Mouse (Mus musculus) intestine, postnatal 0 days (tissue): ENCODE data around the gene Iqca. TPM values are rescaled to one million over a fixed set of nuclear protein-coding genes. Genes with fewer than 3 reads are reported as not detected.

Source experiments
- ATAC-seq: fragments of 200-750 bp; cut with Nextera tagmentation; 2 replicates; pipeline ENCODE4 v1.8.0; 2017; ENCODE audit warnings: mild to moderate bottlenecking, moderate TSS enrichment, moderate library complexity
- H3K27ac ChIP-seq: fragments of 300-500 bp; sonication (generic); 2 replicates; pipeline ENCODE4 v1.5.1; 2014; ENCODE audit warnings: mild to moderate bottlenecking, low read depth, low read length, moderate library complexity
- H3K27me3 ChIP-seq: fragments of 300-500 bp; sonication (generic); replicated peaks from 2 replicates; pipeline ENCODE4 v1.6.1; 2014; ENCODE audit warnings: low read length, mixed read lengths; ENCODE audit not compliant: control insufficient read depth, insufficient read depth
- H3K36me3 ChIP-seq: fragments of 300-500 bp; sonication (generic); 2 replicates; pipeline ENCODE4 v1.6.1; 2014; ENCODE audit warnings: mild to moderate bottlenecking, moderate library complexity; ENCODE audit not compliant: control insufficient read depth, insufficient read depth
- H3K4me1 ChIP-seq: fragments of 300-500 bp; sonication (generic); replicated peaks from 2 replicates; pipeline ENCODE4 v1.6.1; 2014; ENCODE audit warnings: antibody characterized with exemption, low read length, mixed read lengths; ENCODE audit not compliant: control insufficient read depth, insufficient read depth
- H3K4me2 ChIP-seq: fragments of 300-500 bp; sonication (generic); replicated peaks from 2 replicates; pipeline ENCODE4 v1.6.1; 2014; ENCODE audit warnings: low read depth, mild to moderate bottlenecking, moderate library complexity
- H3K4me3 ChIP-seq: fragments of 300-500 bp; sonication (generic); 2 replicates; pipeline ENCODE4 v1.5.1; 2014; ENCODE audit warnings: low read depth, low read length
- H3K9ac ChIP-seq: fragments of 300-500 bp; sonication (generic); 2 replicates; pipeline ENCODE4 v1.6.1; 2014; ENCODE audit warnings: mild to moderate bottlenecking, low read depth, low read length
- H3K9me3 ChIP-seq: fragments of 300-500 bp; sonication (generic); 2 replicates; pipeline ENCODE4 v1.6.1; 2016; ENCODE audit warnings: mixed run types; ENCODE audit not compliant: control insufficient read depth
- CTCF ChIP-seq: sonication (generic); IDR thresholded peaks from 2 replicates; pipeline ENCODE4 v1.5.1; 2016; ENCODE audit warnings: low read depth, mild to moderate bottlenecking, control low read depth, antibody characterized with exemption, moderate library complexity
- WGBS: fragments of 180-500 bp; shearing (Covaris S2); extraction: QIAGEN DNeasy Blood & Tissue Kit; methylation state at CpG from one replicate; pipeline ENCODE4 v1.1.7; 2014; 5-methylcytosine and 5-hydroxymethylcytosine counted together
- polyA plus RNA-seq: library from polyadenylated mRNA; unstranded; fragments of >200 nt; fragmentation: Nextera tagmentation; extraction: Ambion mirVana; gene quantifications from 2 replicates; pipeline ENCODE4 v1.2.1, GENCODE M21; 2015

Iqca gene
- polyA plus RNA-seq, 1 experiment from 2014 or later: 0.47 TPM

GRCm38 (mm10) chr1:90176223-90176622 is 23.0 kb upstream of the Iqca start:
- WGBS: 64% methylated on average over 7 of the region's 7 CpGs
- no peaks in the 10 kb centered on the region for H3K4me1 ChIP-seq
- no peaks in the 10 kb centered on the region for H3K36me3 ChIP-seq
- no peak overlapping the region for H3K4me2 ChIP-seq
- no peaks in the 10 kb centered on the region for H3K9me3 ChIP-seq
- H3K4me3 ChIP-seq: no peak overlapping the region
- no peak overlapping the region for H3K27ac ChIP-seq
- H3K9ac ChIP-seq: no peak overlapping the region
- no peak for TF ChIP-seq CTCF
- ATAC-seq: no peak
- no peaks in the 10 kb centered on the region for H3K27me3 ChIP-seq

GRCm38 (mm10) chr1:90174338-90174737 is 21.1 kb upstream of the Iqca start:
- ATAC-seq: no peak
- 70% methylated on average over 8 of the region's 8 CpGs for WGBS

DNA sequence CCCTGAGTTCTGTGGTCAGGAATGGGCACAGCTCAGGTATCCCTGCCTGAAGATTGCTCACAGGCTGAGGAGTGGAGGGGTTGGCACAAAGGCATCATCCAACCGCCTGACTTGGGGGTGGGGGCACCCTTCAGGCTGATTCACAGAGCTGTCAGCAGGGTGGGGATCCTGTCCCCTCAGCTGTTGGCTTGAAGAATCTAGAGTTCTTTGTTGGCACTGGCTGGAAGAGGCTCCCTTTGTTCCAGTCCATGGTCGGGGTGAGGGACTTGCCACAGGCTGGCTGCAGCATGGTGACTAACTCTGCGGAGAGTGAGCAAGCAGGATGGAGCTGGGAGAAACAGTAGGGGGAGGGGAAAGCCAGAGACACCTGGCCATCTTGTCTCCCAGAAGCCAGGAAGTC is 11.1 kb upstream of the Iqca start:
- H3K9me3 ChIP-seq: no peaks in the 10 kb centered on the region
- H3K4me2 ChIP-seq: no peak overlapping the region
- H3K27ac ChIP-seq: no peak overlapping the region
- ATAC-seq: no peak
- WGBS: 67% methylated on average over 3 of the region's 3 CpGs
- no peak overlapping the region for H3K4me3 ChIP-seq
- H3K9ac ChIP-seq: no peak overlapping the region
- no peaks in the 10 kb centered on the region for H3K4me1 ChIP-seq
- no peaks in the 10 kb centered on the region for H3K27me3 ChIP-seq
- no peaks in the 10 kb centered on the region for H3K36me3 ChIP-seq
- TF ChIP-seq CTCF: no peak

More at GRCm38 (mm10) chr1:90174338-90174737, 21.1 kb upstream of the Iqca start:
- no peak overlapping the region for H3K4me3 ChIP-seq
- H3K9ac ChIP-seq: no peak overlapping the region
- no peaks in the 10 kb centered on the region for H3K9me3 ChIP-seq
- H3K27me3 ChIP-seq: no peaks in the 10 kb centered on the region
- no peak overlapping the region for H3K4me2 ChIP-seq
- H3K27ac ChIP-seq: no peak overlapping the region
- no peak for TF ChIP-seq CTCF
- H3K36me3 ChIP-seq: no peaks in the 10 kb centered on the region
- H3K4me1 ChIP-seq: no peaks in the 10 kb centered on the region

DNA sequence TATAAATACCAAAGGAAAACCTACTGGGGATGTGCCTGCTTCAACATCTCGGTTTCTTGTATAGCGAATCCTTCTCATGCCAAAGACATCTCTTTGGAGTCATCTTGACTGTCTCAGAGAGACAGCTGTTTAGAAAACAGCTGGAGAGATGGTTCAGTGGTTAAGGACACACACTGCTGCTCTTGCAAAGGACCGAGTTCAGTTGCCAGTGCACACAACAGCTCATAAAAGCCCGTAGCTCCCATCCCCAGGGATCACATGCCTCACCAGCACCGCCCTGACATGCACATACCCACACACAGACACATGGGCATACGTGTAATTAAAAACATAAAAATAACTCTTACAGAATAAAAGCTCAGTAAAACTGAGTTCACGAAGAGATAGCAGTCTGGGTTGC is 10.0 kb upstream of the Iqca start:
- H3K9me3 ChIP-seq: no peaks in the 10 kb centered on the region
- H3K36me3 ChIP-seq: no peaks in the 10 kb centered on the region
- no peak for ATAC-seq
- no peaks in the 10 kb centered on the region for H3K27me3 ChIP-seq
- no peak for TF ChIP-seq CTCF
- H3K4me1 ChIP-seq: no peaks in the 10 kb centered on the region
- H3K4me2 ChIP-seq: no peak overlapping the region
- H3K27ac ChIP-seq: no peak overlapping the region
- no peak overlapping the region for H3K9ac ChIP-seq
- H3K4me3 ChIP-seq: no peak overlapping the region
- 72% methylated on average over 7 of the region's 7 CpGs for WGBS

- Histone ChIP-seq H3K4me1 (no peaks in the 10 kb centered on the region), H3K27me3 (no peaks in the 10 kb centered on the region), H3K9me3 (no peaks in the 10 kb centered on the region), H3K9ac (no peak overlapping the region), H3K27ac (no peak overlapping the region), H3K36me3 (no peaks in the 10 kb centered on the region), H3K4me3 (no peak overlapping the region), H3K4me2 (no peak overlapping the region)
- no peak for TF ChIP-seq CTCF
- 49% methylated on average over 13 of the region's 13 CpGs for WGBS
- no peak for ATAC-seq
Observed at GRCm38 (mm10) chr1:90162379-90162857, 9.2 kb upstream of the Iqca start.

DNA sequence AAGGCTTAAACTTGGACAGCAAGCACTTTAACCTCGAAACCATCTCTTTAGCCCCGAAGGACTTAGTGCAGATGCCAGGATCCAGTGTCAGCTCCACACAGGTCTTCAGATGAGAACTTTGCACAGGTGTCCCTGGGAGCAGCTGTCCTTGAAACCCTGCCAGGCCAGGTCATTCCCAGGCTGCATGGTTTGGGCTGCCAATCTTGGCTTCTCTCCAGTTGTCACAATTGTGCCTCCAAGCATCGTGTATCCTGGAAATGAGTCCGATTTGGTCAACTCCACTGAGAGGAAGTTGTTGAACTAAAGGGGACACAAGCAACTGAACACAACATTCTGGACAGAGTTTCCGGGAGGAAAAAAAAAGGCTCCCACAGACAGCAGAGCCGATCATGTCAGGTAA is 8.4 kb upstream of the Iqca start:
- Histone ChIP-seq H3K4me3 (no peak overlapping the region), H3K9me3 (no peaks in the 10 kb centered on the region), H3K27ac (no peak overlapping the region), H3K4me2 (no peak overlapping the region), H3K36me3 (no peaks in the 10 kb centered on the region), H3K9ac (no peak overlapping the region), H3K4me1 (no peaks in the 10 kb centered on the region), H3K27me3 (no peaks in the 10 kb centered on the region)
- no peak for TF ChIP-seq CTCF
- WGBS: 72% methylated on average over 6 of the region's 6 CpGs
- ATAC-seq: no peak

DNA sequence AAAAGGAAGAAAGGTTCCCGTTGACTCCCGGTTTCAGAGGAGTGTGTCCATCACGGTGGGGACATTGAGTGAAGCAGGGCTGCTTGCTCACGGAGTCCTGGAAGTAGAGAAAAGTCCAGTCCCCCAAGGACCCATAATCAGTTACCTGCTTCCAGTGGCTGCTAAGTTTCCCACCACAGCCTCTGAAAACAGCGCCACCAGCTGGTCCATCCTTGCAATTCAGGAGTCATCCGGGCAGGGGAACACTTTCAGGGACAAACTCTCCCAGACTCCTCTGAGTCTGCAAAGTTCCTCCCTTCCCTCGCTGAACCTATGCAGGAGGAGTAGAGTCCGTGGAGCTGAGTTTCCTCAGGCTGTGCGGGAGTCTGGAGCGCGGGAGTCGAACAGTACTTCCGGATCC is 6.7 kb upstream of the Iqca start:
- 48% methylated on average over 13 of the region's 13 CpGs for WGBS

More for the DNA sequence above, 6.7 kb upstream of the Iqca start:
- no peak for ATAC-seq
- Histone ChIP-seq H3K27ac (no peak overlapping the region), H3K27me3 (no peaks in the 10 kb centered on the region), H3K4me1 (no peaks in the 10 kb centered on the region), H3K9ac (no peak overlapping the region), H3K36me3 (no peaks in the 10 kb centered on the region), H3K9me3 (no peaks in the 10 kb centered on the region), H3K4me3 (no peak overlapping the region), H3K4me2 (no peak overlapping the region)
- peak; percentile 61 for TF ChIP-seq CTCF
